Mouse (Mus musculus) MEL (cell line): ENCODE measurements around the gene Spaca9. TPM values are rescaled to one million over a fixed set of nuclear protein-coding genes. Genes with fewer than 3 reads are reported as not detected.

Experiments
- DNase-seq: peaks from one replicate; pipeline ENCODE4 v3.0.0; 2011; ENCODE audit warnings: low read depth, low spot score
- H3K27ac ChIP-seq: 2 replicates; pipeline ENCODE4 v1.5.1; 2012; ENCODE audit warnings: low read depth, mild to moderate bottlenecking, control low read depth, low read length, moderate library complexity; ENCODE audit not compliant: control insufficient read depth
- H3K27me3 ChIP-seq, 2 experiments: fragments of 150-350 bp in 1 of 2; sonication (generic) in 1 of 2; 2 replicates each; pipeline ENCODE4 v1.6.1; 2012; ENCODE audit warnings: low read length in 2 of 2, mild to moderate bottlenecking in 2 of 2, improper control_type of control experiment in 1 of 2, moderate library complexity in 1 of 2; ENCODE audit not compliant: insufficient read depth in 2 of 2, control insufficient read depth in 1 of 2
- H3K36me3 ChIP-seq, 2 experiments: 2 replicates each; pipeline ENCODE4 v1.6.1; 2012 to 2014; ENCODE audit warnings: low read length in 2 of 2, improper control_type of control experiment in 1 of 2, inconsistent platforms in 1 of 2, mild to moderate bottlenecking in 1 of 2; ENCODE audit not compliant: insufficient read depth in 2 of 2, control insufficient read depth in 1 of 2
- H3K4me1 ChIP-seq, 2 experiments: fragments of 150-350 bp in 1 of 2; sonication (generic) in 1 of 2; 2 replicates each; pipeline ENCODE4 v1.6.1; 2012; ENCODE audit warnings: low read length in 2 of 2, improper control_type of control experiment in 1 of 2, mild to moderate bottlenecking in 1 of 2; ENCODE audit not compliant: insufficient read depth in 2 of 2, control insufficient read depth in 1 of 2
- H3K4me3 ChIP-seq, 2 experiments: fragments of 150-350 bp in 1 of 2; sonication (generic) in 1 of 2; 2 replicates each; pipeline ENCODE4 v1.5.1; 2012; ENCODE audit warnings: low read depth in 2 of 2, low read length in 2 of 2, mild to moderate bottlenecking in 2 of 2, moderate library complexity in 2 of 2, control low read depth in 1 of 2, improper control_type of control experiment in 1 of 2; ENCODE audit not compliant: control insufficient read depth in 1 of 2, insufficient read depth in 1 of 2
- H3K79me2 ChIP-seq: 2 replicates; pipeline ENCODE4 v1.6.1; 2012; ENCODE audit warnings: mild to moderate bottlenecking, low read length, moderate library complexity; ENCODE audit not compliant: control insufficient read depth, poor library complexity, insufficient read depth
- H3K9ac ChIP-seq: 2 replicates; pipeline ENCODE4 v1.6.1; 2012; ENCODE audit warnings: low read depth, mild to moderate bottlenecking, control low read depth, low read length, moderate library complexity; ENCODE audit not compliant: control insufficient read depth, poor library complexity, severe bottlenecking
- H3K9me3 ChIP-seq: fragments of 150-350 bp; sonication (generic); replicated peaks from 2 replicates; pipeline ENCODE4 v1.6.1; 2012; ENCODE audit warnings: mild to moderate bottlenecking, low read length, improper control_type of control experiment, moderate library complexity; ENCODE audit not compliant: insufficient read depth
- BHLHE40 ChIP-seq: IDR thresholded peaks from 2 replicates; pipeline ENCODE4 v1.6.1; 2012; ENCODE audit warnings: low read depth, mild to moderate bottlenecking, inconsistent platforms, low read length, improper control_type of control experiment, borderline replicate concordance
- CHD1 ChIP-seq: IDR thresholded peaks from 2 replicates; pipeline ENCODE4 v1.6.1; 2012; ENCODE audit warnings: low read depth, mild to moderate bottlenecking, inconsistent platforms, low read length, improper control_type of control experiment
- CTCF ChIP-seq, 3 experiments: IDR thresholded peaks in 2 of 3; conservative IDR thresholded peaks in 1 of 3; 2 replicates each; pipeline ENCODE4 v1.5.1; 2011 to 2012; ENCODE audit warnings: low read length in 3 of 3, low read depth in 2 of 3, mild to moderate bottlenecking in 2 of 3, improper control_type of control experiment in 1 of 3, inconsistent platforms in 1 of 3, mixed read lengths in 1 of 3, moderate library complexity in 1 of 3; ENCODE audit not compliant: control insufficient read depth in 1 of 3, insufficient read depth in 1 of 3, poor library complexity in 1 of 3, severe bottlenecking in 1 of 3
- E2F4 ChIP-seq: IDR thresholded peaks from 2 replicates; pipeline ENCODE4 v1.6.1; 2011; ENCODE audit warnings: low read depth, low read length, improper control_type of control experiment, borderline replicate concordance
- ELF1 ChIP-seq: IDR thresholded peaks from 2 replicates; pipeline ENCODE4 v1.6.1; 2014; ENCODE audit warnings: low read depth, mild to moderate bottlenecking, inconsistent platforms, low read length, improper control_type of control experiment, moderate library complexity
- NELFE ChIP-seq: IDR thresholded peaks from 2 replicates; pipeline ENCODE4 v1.6.1; 2011; ENCODE audit warnings: low read depth, low read length, improper control_type of control experiment
- NRF1 ChIP-seq: IDR thresholded peaks from 2 replicates; pipeline ENCODE4 v1.6.1; 2014; ENCODE audit warnings: low read depth, mild to moderate bottlenecking, inconsistent platforms, low read length, improper control_type of control experiment, moderate library complexity; ENCODE audit not compliant: poor library complexity, insufficient read depth, severe bottlenecking
- POLR2A ChIP-seq, 2 experiments: IDR thresholded peaks; 2 replicates each; pipeline ENCODE4 v1.6.1; 2011 to 2012; ENCODE audit warnings: low read length in 2 of 2, mild to moderate bottlenecking in 2 of 2, control low read depth in 1 of 2, improper control_type of control experiment in 1 of 2, low read depth in 1 of 2, moderate library complexity in 1 of 2; ENCODE audit not compliant: control insufficient read depth in 1 of 2, insufficient read depth in 1 of 2, poor library complexity in 1 of 2
- POLR2AphosphoS2 ChIP-seq: IDR thresholded peaks from 2 replicates; pipeline ENCODE4 v1.6.1; 2011; ENCODE audit warnings: low read length, improper control_type of control experiment
- SIN3A ChIP-seq: IDR thresholded peaks from 2 replicates; pipeline ENCODE4 v1.6.1; 2012; ENCODE audit warnings: low read length, improper control_type of control experiment, inconsistent platforms
- SMC3 ChIP-seq: IDR thresholded peaks from 2 replicates; pipeline ENCODE4 v1.6.1; 2011; ENCODE audit warnings: low read depth, low read length, improper control_type of control experiment
- TCF12 ChIP-seq: IDR thresholded peaks from 2 replicates; pipeline ENCODE4 v1.6.1; 2014; ENCODE audit warnings: low read depth, mild to moderate bottlenecking, inconsistent platforms, low read length, improper control_type of control experiment, moderate library complexity
- USF1 ChIP-seq: IDR thresholded peaks from 2 replicates; pipeline ENCODE4 v1.6.1; 2014; ENCODE audit warnings: low read depth, mild to moderate bottlenecking, inconsistent platforms, low read length, improper control_type of control experiment, moderate library complexity
- USF2 ChIP-seq, 2 experiments: IDR thresholded peaks; 2 replicates each; pipeline ENCODE4 v1.6.1; 2011 to 2012; ENCODE audit warnings: improper control_type of control experiment in 2 of 2, low read length in 2 of 2, borderline replicate concordance in 1 of 2, inconsistent platforms in 1 of 2, low read depth in 1 of 2, mild to moderate bottlenecking in 1 of 2; ENCODE audit not compliant: insufficient read depth in 1 of 2
- ZC3H11A ChIP-seq: IDR thresholded peaks from 2 replicates; pipeline ENCODE4 v1.6.1; 2012; ENCODE audit warnings: low read depth, mild to moderate bottlenecking, inconsistent platforms, low read length, improper control_type of control experiment
- ZKSCAN1 ChIP-seq: IDR thresholded peaks from 2 replicates; pipeline ENCODE4 v1.6.1; 2012; ENCODE audit warnings: low read depth, mild to moderate bottlenecking, inconsistent platforms, low read length, improper control_type of control experiment, moderate library complexity
- ZMIZ1 ChIP-seq: IDR thresholded peaks from 2 replicates; pipeline ENCODE4 v1.6.1; 2012; ENCODE audit warnings: low read depth, mild to moderate bottlenecking, inconsistent platforms, low read length, improper control_type of control experiment, moderate library complexity
- ZNF384 ChIP-seq: IDR thresholded peaks from 2 replicates; pipeline ENCODE4 v1.6.1; 2012; ENCODE audit warnings: low read depth, mild to moderate bottlenecking, inconsistent platforms, low read length, improper control_type of control experiment
- polyA plus RNA-seq, 2 experiments: library from polyadenylated mRNA; stranded (reverse) in 1 of 2; unstranded in 1 of 2; fragments of >175 nt in 1 of 2; fragments of >200 nt in 1 of 2; gene quantifications; 2 replicates each; pipeline versions ENCODE4 v1.2.1 to v1.2.4; 2012; ENCODE audit warnings: low replicate concordance in 2 of 2, low read depth in 1 of 2; ENCODE audit not compliant: insufficient read length in 2 of 2, insufficient read depth in 1 of 2, missing spikeins in 1 of 2
- total RNA-seq: library from RNA; depleted of rRNA; stranded (reverse); fragments of 300-350 nt; gene quantifications from 2 replicates; pipeline ENCODE4 v1.2.3, GENCODE M21; 2012

The Spaca9 gene
- total and polyA plus RNA-seq, 3 experiments = 0.92 to 5.4 TPM; not detected in 1

DNA sequence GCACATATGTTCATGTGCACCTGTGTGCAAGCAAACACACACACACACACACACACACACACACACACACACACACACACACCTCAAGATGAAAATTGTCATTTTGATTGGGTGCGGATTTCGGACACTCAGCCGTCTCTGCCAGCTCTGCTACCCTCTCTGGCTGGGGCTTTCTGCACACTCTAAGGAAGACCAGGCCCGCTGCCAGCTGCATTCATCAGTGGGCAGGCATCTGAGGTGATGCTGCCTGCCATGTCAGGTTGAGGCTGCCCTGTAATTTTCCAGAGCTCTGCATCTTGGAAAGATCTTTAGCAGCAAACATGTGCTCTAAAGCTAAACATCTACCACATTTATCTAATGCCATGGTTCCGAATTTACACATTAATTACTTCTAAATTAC, 37.6 kb upstream of the Spaca9 start:
- H3K9me3 ChIP-seq = no peaks in the 10 kb centered on the region
- no peaks in the 10 kb centered on the region for H3K4me1 ChIP-seq
- no peaks in the 10 kb centered on the region for H3K27me3 ChIP-seq
- TF ChIP-seq POLR2A (IDR thresholded peaks at IDR 0.05; ENCODE audit: control insufficient read depth in 1 of 2, insufficient read depth in 1 of 2, low read depth in 1 of 2, low read length in 2 of 2, poor library complexity in 1 of 2) = no peak
- TF ChIP-seq ELF1 = no peak
- no peak for TF ChIP-seq SIN3A
- TF ChIP-seq BHLHE40 = no peak
- no peak overlapping the region for H3K4me3 ChIP-seq
- no peaks in the 10 kb centered on the region for H3K79me2 ChIP-seq
- no peak overlapping the region for H3K9ac ChIP-seq
- H3K27ac ChIP-seq = no peak overlapping the region
- no peak for DNase-seq
- no peaks in the 10 kb centered on the region for H3K36me3 ChIP-seq

DNA sequence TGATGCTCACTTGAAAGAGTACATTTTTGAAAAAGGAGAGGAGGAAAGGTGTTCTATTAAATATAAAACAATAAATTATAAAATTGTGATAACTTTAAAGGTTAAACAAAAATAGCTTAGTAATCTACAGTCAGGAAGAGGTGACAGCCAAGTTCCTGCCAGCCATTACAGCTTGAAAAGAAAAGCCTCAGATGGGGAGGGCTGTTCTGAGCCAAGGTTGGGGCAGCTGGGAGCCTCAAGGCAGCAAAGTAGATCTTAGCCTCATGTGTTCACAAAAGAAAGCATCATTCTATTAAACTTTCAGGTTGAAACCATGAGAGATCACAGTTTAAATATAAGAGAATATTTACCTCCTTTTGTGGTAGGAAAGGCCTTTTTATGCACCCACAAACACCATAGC, 31.1 kb upstream of the Spaca9 start:
- H3K27ac ChIP-seq = no peak overlapping the region
- TF ChIP-seq USF1 (no peak), SMC3 (no peak), USF2 (IDR thresholded peaks at IDR 0.05; ENCODE audit: borderline replicate concordance in 1 of 2, insufficient read depth in 1 of 2, low read depth in 1 of 2, low read length in 2 of 2) (no peak), CHD1 (no peak), TCF12 (no peak), CTCF (IDR thresholded peaks at IDR 0.05 in 2 of 3, conservative IDR thresholded peaks at IDR 0.05 in 1 of 3; ENCODE audit: control insufficient read depth in 1 of 3, insufficient read depth in 1 of 3, low read depth in 2 of 3, low read length in 3 of 3, poor library complexity in 1 of 3, severe bottlenecking in 1 of 3) (no peak), ZMIZ1 (no peak), E2F4 (no peak), NRF1 (no peak), ZNF384 (no peak), ZC3H11A (no peak), ZKSCAN1 (no peak), BHLHE40 (no peak), NELFE (no peak), POLR2AphosphoS2 (no peak)
- H3K27me3 ChIP-seq = peaks cover 0 to 6% of the 10 kb centered on the region in 2 experiments; a peak in 3 of 4 replicates
- H3K4me3 ChIP-seq = no peak overlapping the region
- no peaks in the 10 kb centered on the region for H3K9me3 ChIP-seq
- DNase-seq = no peak
- no peaks in the 10 kb centered on the region for H3K79me2 ChIP-seq
- no peak overlapping the region for H3K9ac ChIP-seq
- H3K4me1 ChIP-seq = no peaks in the 10 kb centered on the region
- no peaks in the 10 kb centered on the region for H3K36me3 ChIP-seq
